11 mouse cellular contexts compared by ENCODE assay signal in the genomic region with DNA sequence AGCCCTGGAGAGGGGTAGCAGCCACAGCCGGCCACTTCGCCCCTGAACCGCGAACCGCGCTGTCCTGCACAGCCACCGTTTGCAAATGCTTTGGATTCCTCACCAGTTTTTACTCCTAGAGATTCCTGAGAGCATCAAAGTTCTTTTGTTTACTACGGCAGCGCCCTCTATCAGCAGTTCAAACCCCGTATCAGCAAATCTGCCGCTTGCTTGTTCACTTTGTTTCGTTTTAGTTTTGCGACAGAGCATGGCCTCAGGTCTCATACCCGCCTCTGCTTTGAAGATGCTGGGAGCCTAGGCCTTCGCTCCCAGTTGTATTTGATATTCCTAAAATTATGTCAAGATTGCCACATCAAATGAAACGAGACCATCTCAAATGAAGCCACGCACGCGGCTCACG. TPM values are rescaled to one million over a fixed set of nuclear protein-coding genes. Genes with fewer than 3 reads are reported as not detected.
DNase-seq lines count a peak whose midpoint lies in the region; ATAC-seq and TF ChIP-seq lines count a peak whose summit lies in the region.
"Had no signal": no experiment of that assay in that cellular context is flagged by ENCODE, and none has a peak within 500 bp of the region (broad histone marks: within the 10 kb centered on the region; RNA-seq: fewer than 3 reads in every experiment).

No protein-coding gene starts in this region.

- no peak for TF ChIP-seq POLR2A in kidney, adult 2 months (IDR thresholded peaks at IDR 0.05; ENCODE audit: low read depth, low read length)
- TF ChIP-seq POLR2A in liver, adult 2 months (IDR thresholded peaks at IDR 0.05; ENCODE audit: extremely low read depth, insufficient read depth, low read length): no peak

- 75% methylated on average over 20 of the region's 20 CpGs for WGBS in kidney, adult 2 months
- WGBS in kidney, embryonic 16.5 days: 64% methylated on average over 20 of the region's 20 CpGs
- 38% methylated on average over 20 of the region's 20 CpGs for WGBS in liver, adult 2 months
- WGBS in stomach, postnatal 0 days: 46% methylated on average over 20 of the region's 20 CpGs

- no peak overlapping the region for H3K4me3 ChIP-seq in kidney, adult 2 months (ENCODE audit: insufficient read depth, low read depth, low read length)
- H3K4me3 ChIP-seq in kidney, embryonic 16.5 days (ENCODE audit: low read length): no peak overlapping the region
- peak overlapping the region; percentile 18 for H3K4me3 ChIP-seq in liver, adult 2 months (ENCODE audit: insufficient read depth, low read depth, low read length)
- peak overlapping the region; percentile 20; the same call in 1 of the 2 replicates for H3K4me3 ChIP-seq in stomach, postnatal 0 days (ENCODE audit: low read depth, low read length)

- no peaks in the 10 kb centered on the region for H3K36me3 ChIP-seq in kidney, adult 2 months (ENCODE audit: control insufficient read depth, insufficient read depth, low read length)
- no peaks in the 10 kb centered on the region for H3K36me3 ChIP-seq in kidney, embryonic 16.5 days (ENCODE audit: insufficient read depth, low read length)
- no peaks in the 10 kb centered on the region for H3K36me3 ChIP-seq in liver, adult 2 months (ENCODE audit: control insufficient read depth, insufficient read depth, low read length)
- H3K36me3 ChIP-seq in stomach, postnatal 0 days (ENCODE audit: control insufficient read depth, insufficient read depth, low read length): no peaks in the 10 kb centered on the region

- DNase-seq in kidney, adult 2 months: peak; percentile 28
- DNase-seq in c-Kit-positive CD71-positive TER-119-negative erythroid progenitor cells, embryonic 14.5 days (ENCODE audit: low read depth): peak; percentile 21
- peak; percentile 50 for DNase-seq in liver, adult 2 months (ENCODE audit: extremely low read depth, low read depth, low spot score)
- DNase-seq in stomach, postnatal 0 days (ENCODE audit: low spot score): peak; percentile 33
- no peak for DNase-seq in left cerebral cortex, postnatal 25 days (ENCODE audit: low spot score in 2 of 2)
- DNase-seq in urinary bladder, adult 2 months (ENCODE audit: low spot score): no peak
- DNase-seq in spleen, adult 12 weeks (ENCODE audit: low spot score): no peak

- no peak overlapping the region for H3K9ac ChIP-seq in kidney, embryonic 16.5 days (replicated peaks; ENCODE audit: low read length)
- H3K9ac ChIP-seq in liver, adult 2 months (ENCODE audit: low read depth, low read length): no peak overlapping the region
- no peak overlapping the region for H3K9ac ChIP-seq in stomach, postnatal 0 days (ENCODE audit: low read length)

- ATAC-seq in kidney, embryonic 16.5 days (ENCODE audit: low FRiP score, low TSS enrichment): no peak
- no peak for ATAC-seq in stomach, postnatal 0 days (ENCODE audit: low FRiP score, low TSS enrichment)
- ATAC-seq: activated CD4-positive, CD25-positive, alpha-beta regulatory T cell, adult 4 months had no signal

- intact Hi-C loops in left cerebral cortex, postnatal 25 days (cut with DNase I): no loop called here

- TF ChIP-seq EP300 in stomach, postnatal 0 days (optimal IDR thresholded peaks at IDR 0.05): no peak

- H3K4me2 ChIP-seq in kidney, embryonic 16.5 days (replicated peaks; ENCODE audit: low read depth, low read length): no peak overlapping the region
- H3K4me2 ChIP-seq in stomach, postnatal 0 days (replicated peaks; ENCODE audit: low read depth): peak overlapping the region; percentile 39; the same call in 1 of the 2 replicates

- no peak overlapping the region for H3K27ac ChIP-seq in kidney, adult 2 months (ENCODE audit: insufficient read depth, low read depth, low read length)
- no peak overlapping the region for H3K27ac ChIP-seq in kidney, embryonic 16.5 days (ENCODE audit: low read length)
- no peak overlapping the region for H3K27ac ChIP-seq in liver, adult 2 months (replicated peaks; ENCODE audit: insufficient read depth, low read depth, low read length)
- H3K27ac ChIP-seq in stomach, postnatal 0 days (replicated peaks): no peak overlapping the region

- no peaks in the 10 kb centered on the region for H3K27me3 ChIP-seq in kidney, adult 2 months (replicated peaks; ENCODE audit: control insufficient read depth, insufficient read depth, low read length)
- H3K27me3 ChIP-seq in kidney, embryonic 16.5 days (ENCODE audit: insufficient read depth, low read length): no peaks in the 10 kb centered on the region
- H3K27me3 ChIP-seq in liver, adult 2 months (ENCODE audit: control insufficient read depth, insufficient read depth, low read length): no peaks in the 10 kb centered on the region
- H3K27me3 ChIP-seq in stomach, postnatal 0 days (ENCODE audit: control insufficient read depth, insufficient read depth, low read length): no peaks in the 10 kb centered on the region

- H3K9me3 ChIP-seq in kidney, embryonic 16.5 days (ENCODE audit: low read length): no peaks in the 10 kb centered on the region
- H3K9me3 ChIP-seq in stomach, postnatal 0 days (ENCODE audit: control insufficient read depth, low read length): no peaks in the 10 kb centered on the region

- TF ChIP-seq CTCF in kidney, adult 2 months (conservative IDR thresholded peaks at IDR 0.05; ENCODE audit: insufficient read depth, insufficient read length, low read depth, low read length): no peak
- no peak for TF ChIP-seq CTCF in liver, adult 2 months (IDR thresholded peaks at IDR 0.05; ENCODE audit: low read depth, low read length)
- TF ChIP-seq CTCF in stomach, postnatal 0 days (IDR thresholded peaks at IDR 0.05; ENCODE audit: low read depth): peak; percentile 37

- H3K4me1 ChIP-seq in kidney, adult 2 months (ENCODE audit: control insufficient read depth, insufficient read depth, low read length): no peaks in the 10 kb centered on the region
- H3K4me1 ChIP-seq in kidney, embryonic 16.5 days (ENCODE audit: insufficient read depth, low read length): no peaks in the 10 kb centered on the region
- H3K4me1 ChIP-seq in liver, adult 2 months (ENCODE audit: control insufficient read depth, insufficient read depth, low read length): no peaks in the 10 kb centered on the region
- H3K4me1 ChIP-seq in stomach, postnatal 0 days (replicated peaks; ENCODE audit: control insufficient read depth, insufficient read depth): no peaks in the 10 kb centered on the region

- no peaks in the 10 kb centered on the region for H3K79me2 ChIP-seq in liver, adult 2 months (ENCODE audit: control insufficient read depth, insufficient read depth, low read length)

RNA-seq across cellular contexts. Expression of a gene that starts 5.0 kb away (rescaled TPM):
- 3.1 and 3.5 TPM in 2 replicates for polyA plus RNA-seq in kidney, adult 2 months (2012; rRNA removed)
- 1.1 and 1.2 TPM in 2 replicates for polyA plus RNA-seq in kidney, embryonic 16.5 days (2015; fragmentation: Nextera tagmentation; extraction: Ambion mirVana)
- total RNA-seq in liver, adult 2 months (2014; rRNA removed): not detected in 2 replicates
- not detected in 2 replicates for polyA plus RNA-seq in liver, adult 2 months (2012; rRNA removed)
- not detected in 2 replicates for polyA plus RNA-seq in stomach, postnatal 0 days (2015; fragmentation: Nextera tagmentation; extraction: Ambion mirVana)
- not detected for total RNA-seq in left cerebral cortex, postnatal 25 days (2021)
- polyA plus RNA-seq in urinary bladder, adult 2 months (2012; rRNA removed): not detected in 2 replicates
- total RNA-seq: layer of hippocampus, postnatal 10 days had no signal
- polyA plus RNA-seq: neural tube, embryonic 14.5 days had no signal

Comparison
In these comparisons a context has a peak if more than half of its experiments do, and no peak if none do; other contexts are left out.
1. DNase-seq: peak in kidney, adult 2 months (single experiment), c-Kit-positive CD71-positive TER-119-negative erythroid progenitor cells, embryonic 14.5 days (single experiment), liver, adult 2 months (single experiment) and stomach, postnatal 0 days (single experiment); none in left cerebral cortex, postnatal 25 days (0 of 2), urinary bladder, adult 2 months (single experiment) and spleen, adult 12 weeks (single experiment).
2. H3K4me3 ChIP-seq: peak in liver, adult 2 months (single experiment) and stomach, postnatal 0 days (single experiment); none in kidney, adult 2 months (single experiment) and kidney, embryonic 16.5 days (single experiment).